7 mouse cellular contexts compared by ENCODE assay signal in the genomic region with DNA sequence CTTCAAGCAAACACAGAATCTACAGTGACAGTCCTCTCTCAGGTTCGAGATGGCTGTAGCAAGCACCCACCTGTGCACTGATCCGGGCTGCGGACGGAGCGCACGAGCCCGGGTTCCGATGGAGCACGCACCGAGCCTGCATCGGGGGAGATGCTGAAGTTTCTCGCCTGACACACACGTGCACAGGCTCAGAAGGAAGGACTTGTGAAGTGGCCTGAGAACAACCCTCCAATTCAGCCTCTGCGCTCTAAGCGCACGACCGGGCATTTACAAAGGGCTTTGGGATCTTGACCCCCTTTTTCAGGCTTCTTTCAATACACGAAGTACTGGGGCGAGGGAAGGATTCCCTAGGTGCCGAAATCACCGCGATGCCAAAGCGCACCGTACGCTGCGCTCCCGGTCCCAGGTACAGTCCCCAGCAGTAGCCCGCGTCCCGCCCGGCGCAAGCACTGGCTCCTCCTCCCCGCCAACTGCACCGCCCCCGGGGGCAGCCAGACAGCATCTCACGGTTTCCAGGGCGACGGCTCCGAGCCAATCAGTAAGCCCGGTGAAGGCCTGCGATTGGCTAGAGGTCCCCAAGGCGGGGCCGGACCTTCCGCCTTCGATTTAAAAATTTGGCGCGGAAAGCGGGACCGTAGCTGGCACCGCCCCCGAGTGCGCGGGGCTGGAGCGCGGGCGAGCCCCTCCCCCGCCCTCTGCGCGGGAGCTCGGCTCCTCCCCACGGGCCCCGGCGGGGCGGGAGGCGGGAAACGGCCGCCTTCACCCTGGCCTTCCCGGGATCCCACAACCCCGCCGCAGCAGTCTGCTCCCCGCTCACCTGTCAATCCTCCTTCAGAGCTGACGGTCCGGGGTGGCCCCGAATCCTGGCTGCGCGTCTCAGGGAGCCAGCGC. TPM values are rescaled to one million over a fixed set of nuclear protein-coding genes. Genes with fewer than 3 reads are reported as not detected.
A peak's percentile ranks its signal among the peaks of the same experiment; 100 is the strongest.
DNase-seq lines count a peak whose midpoint lies in the region; ATAC-seq lines count a peak whose summit lies in the region.

No protein-coding gene starts in this region.

- H3K27ac ChIP-seq in embryonic facial prominence, embryonic 12.5 days: peak overlapping the region; percentile 88
- H3K27ac ChIP-seq in limb, embryonic 11.5 days (replicated peaks; ENCODE audit: low read depth, low read length): peak overlapping the region; percentile 69; the same call in 1 of the 2 replicates
- no peak overlapping the region for H3K27ac ChIP-seq in midbrain, embryonic 14.5 days (replicated peaks; ENCODE audit: low read depth, low read length)

- peak overlapping the region; percentile 79 for H3K4me2 ChIP-seq in embryonic facial prominence, embryonic 12.5 days (replicated peaks)
- peak overlapping the region; percentile 75 for H3K4me2 ChIP-seq in limb, embryonic 11.5 days (ENCODE audit: low read depth, severe bottlenecking)
- H3K4me2 ChIP-seq in midbrain, embryonic 14.5 days (ENCODE audit: low read length): peak overlapping the region; percentile 100

- DNase-seq in adrenal gland, postnatal 25 days: peak; percentile 98
- peak; percentile 100 for DNase-seq in heart, adult 11 months
- DNase-seq in kidney, adult 18-20 months: peak; percentile 93
- peak; percentile 98 for DNase-seq in limb, embryonic 11.5 days (ENCODE audit: low spot score)
- peak; percentile 99 for DNase-seq in midbrain, embryonic 14.5 days
- peak; percentile 91 for DNase-seq in spleen, adult 18-20 months

- H3K4me1 ChIP-seq in embryonic facial prominence, embryonic 12.5 days: peaks cover 9% of the 10 kb centered on the region
- peaks cover 7% of the 10 kb centered on the region; the same call in 1 of the 2 replicates for H3K4me1 ChIP-seq in limb, embryonic 11.5 days (ENCODE audit: control insufficient read depth, insufficient read depth, low read length)
- 0 out of 2 replicates have a peak, but pooled peaks cover 2% of the 10 kb centered on the region for H3K4me1 ChIP-seq in midbrain, embryonic 14.5 days (ENCODE audit: control insufficient read depth, insufficient read depth, low read length)

- H3K36me3 ChIP-seq in embryonic facial prominence, embryonic 12.5 days: peaks cover 8% of the 10 kb centered on the region; the same call in 1 of the 2 replicates
- 0 out of 2 replicates have a peak, but pooled peaks cover 2% of the 10 kb centered on the region for H3K36me3 ChIP-seq in limb, embryonic 11.5 days (ENCODE audit: control insufficient read depth, insufficient read depth, low read length)
- H3K36me3 ChIP-seq in midbrain, embryonic 14.5 days (ENCODE audit: control insufficient read depth, insufficient read depth, low read length): no peaks in the 10 kb centered on the region

- peak; percentile 97 for ATAC-seq in embryonic facial prominence, embryonic 12.5 days (ENCODE audit: insufficient number of reproducible peaks, insufficient read depth, low FRiP score, low TSS enrichment)
- ATAC-seq in limb, embryonic 11.5 days (ENCODE audit: insufficient number of reproducible peaks, low FRiP score, low TSS enrichment, low read depth): peak; percentile 97
- peak; percentile 99 for ATAC-seq in midbrain, embryonic 14.5 days (ENCODE audit: low FRiP score, low TSS enrichment)

- H3K9ac ChIP-seq in embryonic facial prominence, embryonic 12.5 days: peak overlapping the region; percentile 80
- H3K9ac ChIP-seq in limb, embryonic 11.5 days (ENCODE audit: low read length): peak overlapping the region; percentile 85
- H3K9ac ChIP-seq in midbrain, embryonic 14.5 days (replicated peaks; ENCODE audit: low read length): peak overlapping the region; percentile 37; the same call in 1 of the 2 replicates

- peaks cover 16% of the 10 kb centered on the region; the same call in 1 of the 2 replicates for H3K27me3 ChIP-seq in embryonic facial prominence, embryonic 12.5 days
- H3K27me3 ChIP-seq in limb, embryonic 11.5 days (ENCODE audit: control insufficient read depth, insufficient read depth, low read length): no peaks in the 10 kb centered on the region; the same call in 1 of the 2 replicates
- H3K27me3 ChIP-seq in midbrain, embryonic 14.5 days (ENCODE audit: control insufficient read depth, insufficient read depth, low read length): peaks cover 29% of the 10 kb centered on the region; the same call in 1 of the 2 replicates

- under 1% methylated on average over 74 of the region's 77 CpGs for WGBS in embryonic facial prominence, embryonic 12.5 days
- under 1% methylated on average over 59 of the region's 77 CpGs for WGBS in limb, embryonic 11.5 days
- under 1% methylated on average over 74 of the region's 77 CpGs for WGBS in midbrain, embryonic 14.5 days

- peak overlapping the region; percentile 86 for H3K4me3 ChIP-seq in embryonic facial prominence, embryonic 12.5 days
- H3K4me3 ChIP-seq in limb, embryonic 11.5 days (ENCODE audit: low read depth, low read length): peak overlapping the region; percentile 77
- H3K4me3 ChIP-seq in midbrain, embryonic 14.5 days (replicated peaks; ENCODE audit: low read depth, low read length): peak overlapping the region; percentile 64

- H3K9me3 ChIP-seq in embryonic facial prominence, embryonic 12.5 days: no peaks in the 10 kb centered on the region
- no peaks in the 10 kb centered on the region for H3K9me3 ChIP-seq in limb, embryonic 11.5 days (ENCODE audit: control insufficient read depth, low read length)
- H3K9me3 ChIP-seq in midbrain, embryonic 14.5 days (ENCODE audit: control insufficient read depth, low read length): no peaks in the 10 kb centered on the region

RNA-seq across cellular contexts. Expression of a gene that starts 0.6 kb away (rescaled TPM):
- total RNA-seq in adrenal gland, postnatal 25 days (2021): 3.6 and 4.5 TPM in 2 replicates
- polyA plus RNA-seq in embryonic facial prominence, embryonic 12.5 days (2016; fragmentation: Nextera tagmentation; extraction: Ambion mirVana): 11.9 and 15.1 TPM in 2 replicates
- polyA plus RNA-seq in limb, embryonic 11.5 days (2014; fragmentation: Nextera tagmentation; extraction: Ambion mirVana): 14.6 and 16.5 TPM in 2 replicates
- 1.1 and 2.9 TPM in 2 replicates for polyA plus RNA-seq in midbrain, embryonic 14.5 days (2014; fragmentation: Nextera tagmentation; extraction: Ambion mirVana)

RNA-seq across cellular contexts. Expression of a gene that starts 27.7 kb away (rescaled TPM):
- 9.8 and 11.6 TPM in 2 replicates for total RNA-seq in adrenal gland, postnatal 25 days (2021)
- 14.2 and 14.7 TPM in 2 replicates for polyA plus RNA-seq in embryonic facial prominence, embryonic 12.5 days (2016; fragmentation: Nextera tagmentation; extraction: Ambion mirVana)
- polyA plus RNA-seq in limb, embryonic 11.5 days (2014; fragmentation: Nextera tagmentation; extraction: Ambion mirVana): 7.5 and 8.9 TPM in 2 replicates
- polyA plus RNA-seq in midbrain, embryonic 14.5 days (2014; fragmentation: Nextera tagmentation; extraction: Ambion mirVana): 22.5 and 23.3 TPM in 2 replicates

RNA-seq across cellular contexts. Expression of a gene that starts 33.0 kb away (rescaled TPM):
- total RNA-seq in adrenal gland, postnatal 25 days (2021): not detected in 2 replicates
- polyA plus RNA-seq in embryonic facial prominence, embryonic 12.5 days (2016; fragmentation: Nextera tagmentation; extraction: Ambion mirVana): 2.8 and 6.0 TPM in 2 replicates
- polyA plus RNA-seq in limb, embryonic 11.5 days (2014; fragmentation: Nextera tagmentation; extraction: Ambion mirVana): 1.1 and 1.4 TPM in 2 replicates
- 0.43 and 0.50 TPM in 2 replicates for polyA plus RNA-seq in midbrain, embryonic 14.5 days (2014; fragmentation: Nextera tagmentation; extraction: Ambion mirVana)
